Mouse (Mus musculus) embryonic facial prominence, embryonic 12.5 days (tissue): ENCODE data around the gene Slc22a2. TPM values are rescaled to one million over a fixed set of nuclear protein-coding genes. Genes with fewer than 3 reads are reported as not detected.

Experiments used
- ATAC-seq: fragments of 200-750 bp; cut with Nextera tagmentation; 2 replicates; pipeline ENCODE4 v1.8.0; 2017; ENCODE audit not compliant: insufficient number of reproducible peaks, insufficient read depth, low FRiP score, low TSS enrichment
- H3K27ac ChIP-seq: fragments of 300-500 bp; sonication (generic); 2 replicates; pipeline ENCODE4 v1.5.1; 2016; ENCODE audit warnings: mild to moderate bottlenecking
- H3K27me3 ChIP-seq: fragments of 300-500 bp; sonication (generic); 2 replicates; pipeline ENCODE4 v1.6.1; 2016; ENCODE audit warnings: mild to moderate bottlenecking, moderate library complexity
- H3K36me3 ChIP-seq: fragments of 300-500 bp; sonication (generic); 2 replicates; pipeline ENCODE4 v1.6.1; 2016; ENCODE audit warnings: mild to moderate bottlenecking
- H3K4me1 ChIP-seq: fragments of 300-500 bp; sonication (generic); 2 replicates; pipeline ENCODE4 v1.6.1; 2016
- H3K4me2 ChIP-seq: fragments of 300-500 bp; sonication (generic); replicated peaks from 2 replicates; pipeline ENCODE4 v1.6.1; 2016; ENCODE audit warnings: mild to moderate bottlenecking, moderate library complexity
- H3K4me3 ChIP-seq: fragments of 300-500 bp; sonication (generic); 2 replicates; pipeline ENCODE4 v1.5.1; 2016; ENCODE audit warnings: mild to moderate bottlenecking
- H3K9ac ChIP-seq: fragments of 300-500 bp; sonication (generic); 2 replicates; pipeline ENCODE4 v1.6.1; 2016; ENCODE audit warnings: mild to moderate bottlenecking, moderate library complexity
- H3K9me3 ChIP-seq: fragments of 300-500 bp; sonication (generic); 2 replicates; pipeline ENCODE4 v1.6.1; 2016; ENCODE audit warnings: mild to moderate bottlenecking, moderate library complexity
- WGBS: fragments of 180-500 bp; shearing (Covaris S2); methylation state at CpG from one replicate; pipeline ENCODE4 v1.1.7; 2016; 5-methylcytosine and 5-hydroxymethylcytosine counted together
- polyA plus RNA-seq: library from polyadenylated mRNA; unstranded; fragments of >200 nt; fragmentation: Nextera tagmentation; extraction: Ambion mirVana; gene quantifications from 2 replicates; pipeline ENCODE4 v1.2.1, GENCODE M21; 2016

Slc22a2 gene
- polyA plus RNA-seq, 1 experiment from 2014 or later = not detected

- H3K9ac ChIP-seq = no peak overlapping the region
- ATAC-seq = no peak
Observed at GRCm38 (mm10) chr17:12590911-12591625, 7.1 kb downstream of the Slc22a2 start.

GRCm38 (mm10) chr17:12595846-12596515, 12.0 kb downstream of the Slc22a2 start:
- 81% methylated on average over 13 of the region's 13 CpGs for WGBS
- Histone ChIP-seq H3K36me3 (no peaks in the 10 kb centered on the region), H3K4me3 (no peak overlapping the region)

More at GRCm38 (mm10) chr17:12590911-12591625, 7.1 kb downstream of the Slc22a2 start:
- no peaks in the 10 kb centered on the region for H3K36me3 ChIP-seq
- H3K4me1 ChIP-seq = no peaks in the 10 kb centered on the region
- no peak overlapping the region for H3K27ac ChIP-seq
- no peak overlapping the region for H3K4me3 ChIP-seq
- H3K9me3 ChIP-seq = no peaks in the 10 kb centered on the region
- WGBS = 86% methylated on average over 4 of the region's 4 CpGs
- no peaks in the 10 kb centered on the region for H3K27me3 ChIP-seq
- no peak overlapping the region for H3K4me2 ChIP-seq

GRCm38 (mm10) chr17:12606634-12607033, 22.7 kb downstream of the Slc22a2 start:
- 50% methylated on average over 1 of the region's 1 CpGs for WGBS

More at GRCm38 (mm10) chr17:12595846-12596515, 12.0 kb downstream of the Slc22a2 start:
- Histone ChIP-seq H3K4me1 (no peaks in the 10 kb centered on the region), H3K9me3 (no peaks in the 10 kb centered on the region; the same call in 1 of the 2 replicates), H3K27me3 (no peaks in the 10 kb centered on the region), H3K9ac (no peak overlapping the region), H3K27ac (no peak overlapping the region), H3K4me2 (no peak overlapping the region)
- 0 out of 2 replicates have a peak, but pooled peaks have one; percentile 22 for ATAC-seq

DNA sequence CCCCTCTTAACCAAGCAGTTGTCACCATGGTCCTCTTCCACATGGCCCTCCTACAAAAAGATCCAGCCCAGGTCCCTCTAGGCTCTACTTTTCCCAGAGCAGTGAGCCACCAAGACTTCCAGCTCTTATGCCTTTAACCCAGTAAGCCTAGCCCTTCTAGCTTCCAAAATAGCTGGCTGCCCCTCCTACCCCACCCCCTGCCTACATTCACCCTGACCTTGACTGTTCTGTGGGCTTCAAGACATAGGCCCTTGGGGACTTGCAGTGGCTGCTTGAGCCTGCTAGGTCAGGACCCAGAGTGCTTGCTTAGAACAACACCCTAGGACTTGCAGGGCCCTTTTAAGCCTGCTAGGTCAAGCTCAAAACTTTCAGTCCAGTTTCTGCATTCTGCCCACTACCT, 23.3 kb downstream of the Slc22a2 start:
- H3K27ac ChIP-seq = no peak overlapping the region
- H3K9ac ChIP-seq = no peak overlapping the region
- no peak for ATAC-seq
- H3K36me3 ChIP-seq = no peaks in the 10 kb centered on the region
- no peaks in the 10 kb centered on the region for H3K27me3 ChIP-seq
- H3K4me1 ChIP-seq = no peaks in the 10 kb centered on the region
- no peak overlapping the region for H3K4me3 ChIP-seq
- H3K4me2 ChIP-seq = no peak overlapping the region
- H3K9me3 ChIP-seq = no peaks in the 10 kb centered on the region

More at GRCm38 (mm10) chr17:12606634-12607033, 22.7 kb downstream of the Slc22a2 start:
- Histone ChIP-seq H3K9me3 (no peaks in the 10 kb centered on the region), H3K4me2 (no peak overlapping the region), H3K27me3 (no peaks in the 10 kb centered on the region), H3K9ac (no peak overlapping the region), H3K27ac (no peak overlapping the region), H3K4me1 (no peaks in the 10 kb centered on the region), H3K4me3 (no peak overlapping the region), H3K36me3 (no peaks in the 10 kb centered on the region)
- no peak for ATAC-seq

DNA sequence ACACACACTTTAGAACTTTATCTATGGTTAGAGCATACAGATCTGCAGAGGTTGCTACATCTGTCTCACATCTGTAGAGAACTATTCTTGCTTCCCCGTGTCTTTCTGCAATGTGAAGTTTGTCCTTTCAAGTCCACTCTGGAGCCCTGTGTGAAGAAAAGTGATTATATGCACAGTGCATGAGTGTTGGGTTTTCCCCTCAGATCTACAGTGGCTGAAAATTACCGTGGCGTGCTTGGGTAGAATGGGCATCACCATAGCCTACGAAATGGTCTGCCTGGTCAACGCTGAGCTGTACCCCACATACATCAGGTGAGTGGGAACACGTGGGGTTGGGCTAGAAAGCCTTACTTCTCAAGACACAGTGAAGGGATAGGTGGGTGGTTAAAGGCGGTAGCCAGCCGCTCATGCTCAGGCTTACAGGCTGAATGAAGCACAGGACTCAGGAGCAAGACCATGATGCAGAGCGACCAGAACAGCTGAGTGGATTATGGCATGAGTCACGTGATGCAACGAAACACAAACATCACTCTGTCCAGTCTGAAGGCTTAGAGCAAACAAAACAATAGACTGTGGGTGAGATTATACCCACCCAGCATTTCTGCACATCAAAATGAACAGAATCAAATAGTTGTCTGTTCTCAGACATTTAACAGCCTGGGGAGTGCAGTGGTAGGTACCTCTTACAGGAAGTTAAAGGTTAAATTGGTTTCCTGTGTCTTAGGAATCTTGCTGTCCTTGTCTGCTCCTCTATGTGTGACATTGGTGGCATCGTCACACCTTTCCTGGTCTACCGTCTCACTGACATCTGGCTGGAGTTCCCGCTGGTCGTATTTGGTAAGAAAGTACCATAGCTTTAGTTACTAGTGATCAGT, 30.8 kb downstream of the Slc22a2 start:
- Histone ChIP-seq H3K9ac (no peak overlapping the region), H3K4me3 (no peak overlapping the region), H3K4me2 (no peak overlapping the region), H3K27me3 (no peaks in the 10 kb centered on the region), H3K4me1 (no peaks in the 10 kb centered on the region), H3K27ac (no peak overlapping the region), H3K36me3 (no peaks in the 10 kb centered on the region), H3K9me3 (no peaks in the 10 kb centered on the region)
- 80% methylated on average over 15 of the region's 15 CpGs for WGBS
- no peak for ATAC-seq

GRCm38 (mm10) chr17:12615429-12615828, 31.5 kb downstream of the Slc22a2 start:
- Histone ChIP-seq H3K4me3 (no peak overlapping the region), H3K27ac (no peak overlapping the region), H3K9ac (no peak overlapping the region), H3K4me2 (no peak overlapping the region), H3K27me3 (no peaks in the 10 kb centered on the region), H3K4me1 (no peaks in the 10 kb centered on the region), H3K9me3 (no peaks in the 10 kb centered on the region), H3K36me3 (no peaks in the 10 kb centered on the region)
- WGBS = 51% methylated on average over 4 of the region's 4 CpGs
- ATAC-seq = no peak

GRCm38 (mm10) chr17:12619641-12620040, 35.7 kb downstream of the Slc22a2 start:
- Histone ChIP-seq H3K27ac (no peak overlapping the region), H3K9me3 (peaks cover 6% of the 10 kb centered on the region; the same call in 1 of the 2 replicates), H3K4me3 (no peak overlapping the region), H3K9ac (no peak overlapping the region), H3K36me3 (no peaks in the 10 kb centered on the region), H3K4me1 (no peaks in the 10 kb centered on the region), H3K4me2 (no peak overlapping the region), H3K27me3 (no peaks in the 10 kb centered on the region)
- 80% methylated on average over 2 of the region's 2 CpGs for whole genome bisulfite sequencing
- no peak for ATAC-seq

DNA sequence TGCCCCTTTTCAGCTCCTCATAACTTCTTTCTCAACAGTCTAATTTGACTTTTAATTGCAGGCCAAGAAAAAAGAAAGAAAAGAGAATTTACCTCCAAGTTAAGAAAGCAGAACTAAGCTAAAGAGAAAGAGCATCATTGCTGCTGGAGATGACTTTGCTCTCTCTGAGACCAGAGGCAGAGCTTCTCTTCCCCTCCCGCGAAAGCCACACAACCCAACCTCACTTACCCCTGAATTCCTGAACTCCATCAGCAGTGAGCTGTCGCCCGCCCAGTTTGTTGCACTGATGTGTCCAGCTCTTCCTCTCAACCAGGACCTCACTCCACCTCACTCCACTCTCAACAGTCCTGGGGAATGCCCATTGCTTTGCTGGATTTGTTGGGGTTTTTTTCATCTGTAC, 44.1 kb downstream of the Slc22a2 start:
- no peaks in the 10 kb centered on the region for H3K36me3 ChIP-seq
- no peak overlapping the region for H3K27ac ChIP-seq
- no peaks in the 10 kb centered on the region for H3K27me3 ChIP-seq
- H3K4me3 ChIP-seq = no peak overlapping the region
- ATAC-seq = no peak
- peaks cover 21% of the 10 kb centered on the region for H3K9me3 ChIP-seq
- 84% methylated on average over 4 of the region's 4 CpGs for WGBS
- no peak overlapping the region for H3K4me2 ChIP-seq
- no peak overlapping the region for H3K9ac ChIP-seq
- H3K4me1 ChIP-seq = peaks cover 9% of the 10 kb centered on the region

DNA sequence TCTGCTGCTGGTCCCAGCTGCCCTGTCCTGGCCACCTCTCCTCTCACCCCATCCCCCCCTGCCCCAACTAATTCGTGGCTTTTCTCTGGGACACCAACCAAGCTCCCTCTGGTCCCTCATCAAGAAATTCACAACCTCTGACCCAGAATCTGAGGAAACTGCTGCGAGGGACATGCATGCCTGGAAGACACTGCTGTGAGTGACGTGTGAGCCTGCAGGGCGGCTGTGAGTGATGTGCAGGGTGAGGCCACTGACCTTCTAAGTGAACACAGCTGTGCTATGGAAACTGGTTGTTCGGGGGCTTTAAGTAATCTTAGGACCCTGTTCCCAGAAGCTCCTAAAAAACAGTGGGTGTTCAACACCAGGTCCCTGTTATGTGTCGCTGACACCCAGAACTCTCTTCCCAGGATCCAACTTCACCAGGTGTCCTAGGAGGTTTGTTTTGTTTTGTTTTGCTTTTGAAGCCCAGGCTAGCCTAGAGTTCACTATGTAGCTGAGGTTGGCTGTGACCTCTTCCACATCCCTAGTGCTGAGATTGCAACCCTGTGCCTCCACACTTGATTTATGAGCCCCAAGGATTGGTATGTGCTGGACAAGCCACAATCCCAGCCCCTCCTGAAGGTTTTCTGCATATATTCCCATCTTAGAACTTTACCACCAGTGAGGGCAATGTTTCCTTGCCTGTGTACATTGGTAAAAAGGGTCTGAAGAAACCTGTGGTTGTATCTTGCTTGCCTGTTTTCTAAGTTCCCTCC, 47.2 kb downstream of the Slc22a2 start:
- H3K4me2 ChIP-seq = no peak overlapping the region
- 15% methylated on average over 6 of the region's 6 CpGs for WGBS
- H3K4me1 ChIP-seq = peaks cover 9% of the 10 kb centered on the region

GRCm38 (mm10) chr17:12631771-12632600, 48.1 kb downstream of the Slc22a2 start:
- no peak overlapping the region for H3K4me3 ChIP-seq
- no peaks in the 10 kb centered on the region for H3K9me3 ChIP-seq
- H3K4me1 ChIP-seq = peaks cover 9% of the 10 kb centered on the region
- no peak for ATAC-seq
- H3K4me2 ChIP-seq = no peak overlapping the region
- H3K36me3 ChIP-seq = no peaks in the 10 kb centered on the region
- H3K27ac ChIP-seq = no peak overlapping the region
- WGBS = 27% methylated on average over 7 of the region's 7 CpGs
- H3K9ac ChIP-seq = no peak overlapping the region
- no peaks in the 10 kb centered on the region for H3K27me3 ChIP-seq

More for the DNA sequence above, 47.2 kb downstream of the Slc22a2 start:
- H3K4me3 ChIP-seq = no peak overlapping the region
- no peak overlapping the region for H3K9ac ChIP-seq
- no peaks in the 10 kb centered on the region for H3K36me3 ChIP-seq
- no peaks in the 10 kb centered on the region for H3K27me3 ChIP-seq
- ATAC-seq = no peak
- H3K27ac ChIP-seq = no peak overlapping the region
- peaks cover under 1% of the 10 kb centered on the region; the same call in 1 of the 2 replicates for H3K9me3 ChIP-seq
